Mouse (Mus musculus) cortical plate, adult 2 months (tissue): Measurements from ENCODE around the gene Apom.
A peak's percentile ranks its signal among the peaks of the same experiment; 100 is the strongest.

Experiments
- CTCF ChIP-seq: fragments of 200-500 bp; IDR thresholded peaks from 2 replicates; pipeline ENCODE4 v1.5.1; 2011; ENCODE audit warnings: mild to moderate bottlenecking, control low read depth, low read length; ENCODE audit not compliant: insufficient read depth; ENCODE audit errors: extremely low read depth
- POLR2A ChIP-seq: fragments of 200-500 bp; IDR thresholded peaks from 2 replicates; pipeline ENCODE4 v1.6.1; 2011; ENCODE audit warnings: mild to moderate bottlenecking, low read length, control low read depth; ENCODE audit not compliant: insufficient read depth; ENCODE audit errors: extremely low read depth

DNA sequence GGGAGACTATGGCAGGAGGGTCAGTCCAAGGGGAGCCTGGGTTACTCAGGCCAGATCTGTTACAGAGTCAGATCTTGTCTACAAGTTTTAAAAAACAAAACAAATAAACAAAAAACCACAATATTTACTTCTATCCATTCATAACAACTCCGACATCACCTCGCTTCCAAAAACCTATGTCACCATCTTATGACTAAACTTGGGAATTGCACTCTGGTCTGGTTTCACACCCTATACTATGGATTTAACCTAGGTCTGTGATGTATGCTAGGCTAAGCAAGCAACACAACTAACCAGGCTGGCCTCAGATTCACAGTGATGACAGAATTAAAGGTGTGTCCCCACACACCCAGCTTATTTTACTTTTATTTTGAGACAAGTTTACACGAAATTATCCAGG, 25.3 kb downstream of the Apom start:
- peak; percentile 13; the same call in 1 of the 2 replicates for TF ChIP-seq CTCF
- no peak for TF ChIP-seq POLR2A
